Mouse (Mus musculus) lung, postnatal 4 days (tissue): ENCODE results near the gene Acat3.
A peak's percentile ranks its signal among the peaks of the same experiment; 100 is the strongest.
"Not testable (repeated sequence)": the region's sequence is repeated elsewhere in the genome, so short reads cannot be mapped to it uniquely, and the experiment has no call there.

Experiments used
- DNase-seq, 2 experiments: peaks; one replicate each; pipeline ENCODE4 v3.0.0; 2021

Gene Acat3

GRCm38 (mm10) chr17:12916588-12917380, 23.6 kb downstream of the Acat3 start:
- no peak for DNase-seq

- peak; percentile 99 to 100 for DNase-seq
Observed at GRCm38 (mm10) chr17:12915881-12916583, 24.4 kb downstream of the Acat3 start, which contains the start of gene Mrpl18. TSS of gene Mrpl18 (minus strand) at chr17:12916345.

DNA sequence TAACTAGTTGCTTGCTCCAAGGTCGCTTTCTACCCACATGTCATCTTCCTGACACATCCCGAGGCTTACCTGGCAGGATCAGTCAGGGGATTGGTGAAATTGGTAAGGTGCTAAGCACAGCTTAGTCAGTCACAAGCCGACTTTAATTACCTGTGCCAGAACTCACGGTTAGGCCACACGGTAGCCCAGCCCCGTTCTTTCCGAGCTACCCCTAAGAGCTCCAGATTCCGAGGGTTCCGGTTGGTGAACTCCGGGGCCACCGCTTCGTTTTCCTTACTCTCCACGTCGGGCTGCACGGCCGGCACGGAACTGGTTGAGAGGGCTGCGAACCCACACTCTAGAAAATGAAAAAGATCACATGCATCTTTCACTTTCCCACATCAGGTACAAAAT, 24.9 kb downstream of the Acat3 start, which contains the start of gene Tcp1:
Tcp1 (plus strand) TSS at position 214 of the 393 bp plus-strand sequence.
- DNase-seq, result peak in 1 of 2 experiments; percentile 34

- no peak for DNase-seq
Observed at GRCm38 (mm10) chr17:12910391-12910790, 30.0 kb downstream of the Acat3 start.

- no peak for DNase-seq
Observed at GRCm38 (mm10) chr17:12909361-12910280, 30.8 kb downstream of the Acat3 start, which contains the start of gene Pnldc1. TSS of gene Pnldc1 (minus strand) at chr17:12910230.

GRCm38 (mm10) chr17:12906436-12906835, 34.0 kb downstream of the Acat3 start:
- DNase-seq, result no peak

- DNase-seq, result no peak
Observed at GRCm38 (mm10) chr17:12905810-12906209, 34.6 kb downstream of the Acat3 start.

- DNase-seq, result no peak
Observed at GRCm38 (mm10) chr17:12904349-12904748, 36.1 kb downstream of the Acat3 start.

DNA sequence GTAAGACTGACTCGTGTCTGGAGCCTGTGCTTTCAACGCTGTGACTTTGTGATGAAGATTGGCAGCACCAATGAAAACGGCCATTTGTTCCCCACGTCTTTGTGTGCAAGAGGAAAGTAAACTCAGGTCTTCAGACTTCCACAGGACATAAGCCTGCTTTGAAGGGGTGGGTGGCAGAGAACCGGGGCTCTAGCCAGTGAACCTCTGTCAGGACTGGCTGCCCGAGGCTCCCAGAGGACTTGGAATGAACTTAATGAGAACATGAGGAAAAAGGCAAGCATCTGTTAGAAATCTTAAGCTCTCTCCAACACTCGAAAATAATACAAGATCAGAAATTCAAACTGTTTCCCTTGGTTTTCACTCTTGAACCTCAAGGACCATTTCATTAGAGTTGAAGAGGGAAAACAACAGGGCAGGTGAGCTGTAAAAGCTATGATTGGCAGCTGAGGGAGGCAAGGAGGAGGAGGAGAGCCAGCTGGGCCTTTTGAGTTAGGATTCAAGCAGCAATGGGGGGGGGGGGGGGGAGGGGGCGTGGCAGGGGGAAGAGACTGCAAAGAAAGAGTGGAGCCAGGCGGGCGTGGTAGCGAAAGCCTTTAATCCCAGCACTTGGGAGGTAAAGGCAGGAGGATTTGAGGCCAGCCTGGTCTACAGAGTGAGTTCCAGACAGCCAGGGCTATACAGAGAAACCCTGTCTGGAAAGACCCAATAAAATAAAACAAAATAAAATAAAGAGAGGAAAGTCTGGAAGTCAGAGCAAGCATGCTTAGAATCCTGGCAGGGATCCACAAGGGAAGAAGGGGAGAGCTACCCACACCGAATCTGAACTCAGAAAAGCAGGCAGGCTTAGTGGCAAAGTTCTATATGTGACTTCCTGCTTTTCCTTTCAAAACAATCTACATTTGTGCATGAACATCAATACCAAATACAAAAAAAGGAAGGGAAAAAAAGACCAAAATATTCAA, 36.7 kb downstream of the Acat3 start:
- DNase-seq, result peak in 1 of 2 experiments; percentile 41

DNA sequence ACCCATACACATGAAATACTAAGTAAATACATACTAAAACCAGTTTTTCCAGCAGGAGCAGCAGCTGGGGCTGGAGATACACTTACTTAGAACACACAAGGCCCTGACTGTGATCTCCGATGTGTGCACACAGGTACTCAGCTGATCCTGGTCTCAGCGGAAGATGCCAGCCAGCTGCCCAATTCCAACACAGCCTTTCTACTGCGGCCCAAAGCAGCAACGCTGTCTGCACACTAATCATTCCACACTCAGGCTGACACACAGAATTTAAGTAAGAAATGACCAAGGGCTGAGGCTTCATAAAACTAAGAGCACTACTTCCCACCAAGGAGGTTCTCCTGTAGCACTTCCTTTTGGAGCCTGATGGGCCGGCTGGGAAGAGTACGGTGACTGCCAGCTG, 38.1 kb downstream of the Acat3 start:
- no peak for DNase-seq

- DNase-seq, result not testable (repeated sequence)
Observed at GRCm38 (mm10) chr17:12898607-12899006, 41.8 kb downstream of the Acat3 start.

GRCm38 (mm10) chr17:12897674-12898073, 42.7 kb downstream of the Acat3 start:
- no peak for DNase-seq

DNA sequence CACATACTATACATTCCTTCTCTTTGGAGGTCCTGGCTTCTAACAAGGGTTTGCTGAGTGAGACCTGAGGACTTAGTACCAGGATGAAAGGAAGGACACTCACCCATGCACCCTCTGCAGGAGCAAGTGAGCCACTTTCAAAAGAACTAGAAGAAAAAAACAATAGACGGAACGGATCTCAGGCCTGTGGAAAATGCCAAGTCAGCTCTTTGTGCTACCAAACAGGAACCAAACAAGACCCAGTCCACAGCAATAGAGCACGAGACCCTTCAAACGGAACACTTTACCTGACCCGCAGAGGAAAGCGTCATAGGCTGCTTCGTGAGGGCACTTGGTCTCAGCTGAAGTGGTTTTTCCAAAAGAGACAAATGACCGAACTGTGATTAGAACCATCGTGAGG, 48.4 kb downstream of the Acat3 start:
- DNase-seq, result no peak

- no peak for DNase-seq
Observed at GRCm38 (mm10) chr17:12891054-12891453, 49.3 kb downstream of the Acat3 start.

DNA sequence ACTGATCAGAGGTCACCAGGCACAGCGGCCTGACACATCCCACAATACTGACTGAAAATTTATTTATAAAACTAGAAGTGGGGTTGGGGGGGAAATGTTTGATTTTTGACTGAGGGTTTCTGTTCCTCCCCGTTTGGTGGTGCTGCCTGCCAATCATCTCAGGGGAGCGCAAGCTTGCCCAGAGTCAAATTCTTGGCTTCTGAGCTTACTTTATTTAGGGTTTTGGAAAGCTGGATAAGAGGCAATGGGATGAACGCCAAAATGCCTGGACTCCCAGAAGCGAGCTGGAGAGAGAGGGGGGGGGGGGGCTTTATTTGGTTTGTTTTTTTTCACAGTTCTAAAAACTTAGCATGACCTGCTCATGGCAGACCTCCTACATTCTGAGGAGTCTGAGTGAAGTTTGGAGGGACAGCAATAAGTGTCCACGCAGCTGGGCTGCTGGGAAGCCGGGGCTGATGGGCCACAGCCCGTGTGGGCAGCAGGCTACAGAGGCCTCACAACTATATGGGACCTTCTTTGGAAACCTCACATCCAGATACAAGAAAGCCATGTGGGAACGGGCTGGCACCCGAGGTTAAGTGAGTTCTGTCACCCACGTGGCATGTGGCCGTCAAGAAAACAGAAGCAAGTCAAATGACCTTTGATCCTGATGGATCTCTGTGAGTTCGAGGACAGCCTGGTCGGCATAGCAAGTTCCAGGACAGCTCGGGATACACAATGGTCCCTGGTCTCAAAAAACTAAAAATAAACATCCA, 53.2 kb downstream of the Acat3 start:
- peak in 1 of 2 experiments; percentile 37 for DNase-seq

GRCm38 (mm10) chr17:12886620-12887019, 53.8 kb downstream of the Acat3 start:
- DNase-seq, result peak in 1 of 2 experiments; percentile 25

GRCm38 (mm10) chr17:12881216-12881615, 59.2 kb downstream of the Acat3 start:
- no peak for DNase-seq

DNA sequence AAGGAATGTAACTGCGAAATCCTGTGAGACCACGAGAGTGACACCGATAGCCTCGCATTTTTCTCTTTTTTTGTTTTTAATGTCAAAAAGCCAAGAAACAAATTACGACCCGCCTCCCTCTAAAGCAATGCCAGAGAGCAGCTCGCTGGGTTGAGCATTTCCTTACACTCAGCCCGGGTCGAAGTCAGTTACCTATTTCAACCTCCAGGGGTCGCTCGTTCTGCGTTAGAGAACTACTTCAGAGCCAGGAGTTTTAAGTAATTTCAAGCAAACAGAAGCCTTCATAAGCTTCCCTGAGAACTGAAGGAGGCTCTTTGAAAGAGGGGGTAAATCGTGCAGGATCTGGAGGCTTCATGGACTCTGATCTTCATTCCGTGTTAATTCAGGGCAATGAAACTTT, 60.2 kb downstream of the Acat3 start:
- peak; percentile 72 to 87 for DNase-seq

GRCm38 (mm10) chr17:12875734-12876133, 64.7 kb downstream of the Acat3 start, which contains the start of gene Mrgprh:
TSS of gene Mrgprh (plus strand) at chr17:12876034.
- no peak for DNase-seq
